Mouse (Mus musculus): ENCODE results near the gene Gm10135. TPM values are rescaled to one million over a fixed set of nuclear protein-coding genes. Genes with fewer than 3 reads are reported as not detected.

Gene Gm10135
- polyA plus RNA-seq, 1 experiment from 2014 or later = not detected

GRCm38 (mm10) chr5:72994928-72995327, 20.4 kb upstream of the Gm10135 start:
- Histone ChIP-seq H3K27ac (0 out of 2 replicates have a peak overlapping the region, but pooled peaks have one; percentile 14), H3K9me3 (no peaks in the 10 kb centered on the region), H3K4me3 (replicated peaks) (no peak overlapping the region), H3K9ac (no peak overlapping the region), H3K4me2 (no peak overlapping the region), H3K4me1 (peaks cover 15% of the 10 kb centered on the region), H3K36me3 (replicated peaks) (no peaks in the 10 kb centered on the region), H3K27me3 (0 out of 2 replicates have a peak, but pooled peaks cover 4% of the 10 kb centered on the region)
- 70% methylated on average over 2 of the region's 2 CpGs for WGBS
- no peak for ATAC-seq (ENCODE audit: low FRiP score)

GRCm38 (mm10) chr5:72994424-72994823, 19.9 kb upstream of the Gm10135 start:
- 0 out of 2 replicates have a peak, but pooled peaks have one; percentile 27 for ATAC-seq (ENCODE audit: low FRiP score)
- 0 out of 2 replicates have a peak overlapping the region, but pooled peaks have one; percentile 14 for H3K27ac ChIP-seq
- no peaks in the 10 kb centered on the region for H3K9me3 ChIP-seq
- no peak overlapping the region for H3K4me3 ChIP-seq (replicated peaks)
- 0 out of 2 replicates have a peak, but pooled peaks cover 4% of the 10 kb centered on the region for H3K27me3 ChIP-seq
- H3K36me3 ChIP-seq (replicated peaks) = no peaks in the 10 kb centered on the region
- H3K4me2 ChIP-seq = no peak overlapping the region
- peaks cover 15% of the 10 kb centered on the region for H3K4me1 ChIP-seq
- no peak overlapping the region for H3K9ac ChIP-seq
- 26% methylated on average over 8 of the region's 8 CpGs for WGBS

- Histone ChIP-seq H3K27ac (no peak overlapping the region), H3K4me3 (replicated peaks) (no peak overlapping the region), H3K4me2 (no peak overlapping the region), H3K36me3 (replicated peaks) (no peaks in the 10 kb centered on the region), H3K27me3 (0 out of 2 replicates have a peak, but pooled peaks cover 4% of the 10 kb centered on the region), H3K9ac (no peak overlapping the region), H3K4me1 (peaks cover 15% of the 10 kb centered on the region), H3K9me3 (no peaks in the 10 kb centered on the region)
- 83% methylated on average over 1 of the region's 1 CpGs for WGBS
- ATAC-seq (ENCODE audit: low FRiP score) = no peak
Observed at GRCm38 (mm10) chr5:72992474-72992873, 18.0 kb upstream of the Gm10135 start.

GRCm38 (mm10) chr5:72989756-72990155, 15.3 kb upstream of the Gm10135 start:
- Histone ChIP-seq H3K4me2 (no peak overlapping the region), H3K27ac (no peak overlapping the region), H3K36me3 (replicated peaks) (no peaks in the 10 kb centered on the region), H3K9ac (no peak overlapping the region), H3K4me3 (replicated peaks) (no peak overlapping the region), H3K27me3 (0 out of 2 replicates have a peak, but pooled peaks cover 4% of the 10 kb centered on the region), H3K9me3 (no peaks in the 10 kb centered on the region), H3K4me1 (peaks cover 8% of the 10 kb centered on the region)
- ATAC-seq (ENCODE audit: low FRiP score) = no peak
- WGBS = 51% methylated on average over 8 of the region's 8 CpGs

- no peak for ATAC-seq (ENCODE audit: low FRiP score)
- 89% methylated on average over 7 of the region's 7 CpGs for WGBS
- no peaks in the 10 kb centered on the region for H3K9me3 ChIP-seq
- no peak overlapping the region for H3K27ac ChIP-seq
- H3K4me3 ChIP-seq (replicated peaks) = no peak overlapping the region
- H3K4me2 ChIP-seq = no peak overlapping the region
- no peak overlapping the region for H3K9ac ChIP-seq
- no peaks in the 10 kb centered on the region for H3K36me3 ChIP-seq (replicated peaks)
- H3K27me3 ChIP-seq = no peaks in the 10 kb centered on the region
- H3K4me1 ChIP-seq = no peaks in the 10 kb centered on the region; the same call in 1 of the 2 replicates
Observed at GRCm38 (mm10) chr5:72987786-72988185, 13.3 kb upstream of the Gm10135 start.

GRCm38 (mm10) chr5:72984091-72984490, 9.6 kb upstream of the Gm10135 start:
- no peak for ATAC-seq (ENCODE audit: low FRiP score)
- no peaks in the 10 kb centered on the region for H3K9me3 ChIP-seq
- no peak overlapping the region for H3K4me3 ChIP-seq (replicated peaks)
- 10% methylated on average over 2 of the region's 2 CpGs for WGBS
- H3K27me3 ChIP-seq = no peaks in the 10 kb centered on the region
- no peaks in the 10 kb centered on the region for H3K4me1 ChIP-seq
- H3K4me2 ChIP-seq = no peak overlapping the region
- no peak overlapping the region for H3K27ac ChIP-seq
- no peak overlapping the region for H3K9ac ChIP-seq
- peaks cover 16% of the 10 kb centered on the region for H3K36me3 ChIP-seq (replicated peaks)

GRCm38 (mm10) chr5:72976539-72976938, 2.0 kb upstream of the Gm10135 start:
- Histone ChIP-seq H3K4me3 (replicated peaks) (no peak overlapping the region), H3K27me3 (no peaks in the 10 kb centered on the region), H3K4me1 (peaks cover 5% of the 10 kb centered on the region; the same call in 1 of the 2 replicates), H3K9ac (no peak overlapping the region), H3K4me2 (no peak overlapping the region), H3K36me3 (replicated peaks) (peaks cover 55% of the 10 kb centered on the region), H3K27ac (no peak overlapping the region), H3K9me3 (no peaks in the 10 kb centered on the region)
- WGBS = 87% methylated on average over 4 of the region's 4 CpGs
- ATAC-seq (ENCODE audit: low FRiP score) = no peak

GRCm38 (mm10) chr5:72975996-72976395, 1.5 kb upstream of the Gm10135 start:
- Histone ChIP-seq H3K27ac (no peak overlapping the region), H3K27me3 (no peaks in the 10 kb centered on the region), H3K36me3 (replicated peaks) (peaks cover 54% of the 10 kb centered on the region), H3K4me1 (peaks cover 5% of the 10 kb centered on the region; the same call in 1 of the 2 replicates), H3K9ac (no peak overlapping the region), H3K4me2 (no peak overlapping the region), H3K4me3 (replicated peaks) (no peak overlapping the region), H3K9me3 (no peaks in the 10 kb centered on the region)
- WGBS = 93% methylated on average over 6 of the region's 6 CpGs
- ATAC-seq (ENCODE audit: low FRiP score) = no peak

GRCm38 (mm10) chr5:72972934-72973333, 1.6 kb downstream of the Gm10135 start:
- no peak overlapping the region for H3K9ac ChIP-seq
- ATAC-seq (ENCODE audit: low FRiP score) = no peak; the same call in 1 of the 2 replicates
- H3K4me3 ChIP-seq (replicated peaks) = no peak overlapping the region
- H3K4me1 ChIP-seq = peaks cover 5% of the 10 kb centered on the region; the same call in 1 of the 2 replicates
- H3K9me3 ChIP-seq = no peaks in the 10 kb centered on the region
- WGBS = 44% methylated on average over 5 of the region's 5 CpGs
- H3K4me2 ChIP-seq = no peak overlapping the region
- H3K27me3 ChIP-seq = no peaks in the 10 kb centered on the region
- peaks cover 50% of the 10 kb centered on the region for H3K36me3 ChIP-seq (replicated peaks)
- H3K27ac ChIP-seq = no peak overlapping the region

- 57% methylated on average over 4 of the region's 4 CpGs for WGBS
- Histone ChIP-seq H3K9me3 (no peaks in the 10 kb centered on the region), H3K27me3 (no peaks in the 10 kb centered on the region), H3K36me3 (replicated peaks) (peaks cover 50% of the 10 kb centered on the region), H3K27ac (0 out of 2 replicates have a peak overlapping the region, but pooled peaks have one; percentile 22), H3K4me1 (peaks cover 5% of the 10 kb centered on the region; the same call in 1 of the 2 replicates), H3K4me2 (no peak overlapping the region), H3K9ac (no peak overlapping the region), H3K4me3 (replicated peaks) (no peak overlapping the region)
- ATAC-seq (ENCODE audit: low FRiP score) = no peak
Observed at GRCm38 (mm10) chr5:72972435-72972834, 2.1 kb downstream of the Gm10135 start.

- H3K4me1 ChIP-seq = no peaks in the 10 kb centered on the region
- H3K36me3 ChIP-seq (replicated peaks) = peaks cover 33% of the 10 kb centered on the region
- no peak overlapping the region for H3K9ac ChIP-seq
- no peak for ATAC-seq (ENCODE audit: low FRiP score)
- no peaks in the 10 kb centered on the region for H3K9me3 ChIP-seq
- H3K4me3 ChIP-seq (replicated peaks) = no peak overlapping the region
- H3K4me2 ChIP-seq = no peak overlapping the region
- no peak overlapping the region for H3K27ac ChIP-seq
- no peaks in the 10 kb centered on the region for H3K27me3 ChIP-seq
- 96% methylated on average over 3 of the region's 3 CpGs for WGBS
Observed at GRCm38 (mm10) chr5:72965706-72966105, 8.8 kb downstream of the Gm10135 start.

- H3K4me1 ChIP-seq = no peaks in the 10 kb centered on the region
- no peak overlapping the region for H3K27ac ChIP-seq
- WGBS = 85% methylated on average over 6 of the region's 6 CpGs
- peaks cover 20% of the 10 kb centered on the region for H3K36me3 ChIP-seq (replicated peaks)
- no peak overlapping the region for H3K4me2 ChIP-seq
- no peak overlapping the region for H3K9ac ChIP-seq
- H3K4me3 ChIP-seq (replicated peaks) = no peak overlapping the region
- ATAC-seq (ENCODE audit: low FRiP score) = no peak
- no peaks in the 10 kb centered on the region for H3K9me3 ChIP-seq
- H3K27me3 ChIP-seq = no peaks in the 10 kb centered on the region
Observed at GRCm38 (mm10) chr5:72960096-72960495, 14.4 kb downstream of the Gm10135 start.

- Histone ChIP-seq H3K27ac (no peak overlapping the region), H3K9ac (no peak overlapping the region), H3K9me3 (no peaks in the 10 kb centered on the region), H3K4me1 (no peaks in the 10 kb centered on the region), H3K4me2 (no peak overlapping the region), H3K36me3 (replicated peaks) (peaks cover 16% of the 10 kb centered on the region), H3K4me3 (replicated peaks) (no peak overlapping the region), H3K27me3 (no peaks in the 10 kb centered on the region)
- no peak for ATAC-seq (ENCODE audit: low FRiP score)
- WGBS = 93% methylated on average over 17 of the region's 17 CpGs
Observed at GRCm38 (mm10) chr5:72957281-72957680, 17.2 kb downstream of the Gm10135 start.

Measured in forebrain, embryonic 12.5 days (tissue).